Mouse (Mus musculus): ENCODE data around the gene Spata31d1b.

- TF ChIP-seq POLR2A (IDR thresholded peaks at IDR 0.05; ENCODE audit: borderline replicate concordance, extremely low read depth, insufficient read depth, insufficient read length, poor library complexity, severe bottlenecking), result no peak
- TF ChIP-seq CTCF (IDR thresholded peaks at IDR 0.05; ENCODE audit: borderline replicate concordance, extremely low read depth, insufficient read depth, insufficient read length), result no peak
Observed at GRCm38 (mm10) chr13:59719475-59719874, 7.4 kb downstream of the Spata31d1b start.
